Mouse (Mus musculus): ENCODE data around the gene Gm11555. TPM values are rescaled to one million over a fixed set of nuclear protein-coding genes. Genes with fewer than 3 reads are reported as not detected.
"Not testable (repeated sequence)": the region's sequence is repeated elsewhere in the genome, so short reads cannot be mapped to it uniquely, and the experiment has no call there.

Gene Gm11555
- total RNA-seq (2014; fragmentation: Nextera tagmentation), result not detected in 2 replicates
- not detected in 2 replicates for total RNA-seq (2017)

DNA sequence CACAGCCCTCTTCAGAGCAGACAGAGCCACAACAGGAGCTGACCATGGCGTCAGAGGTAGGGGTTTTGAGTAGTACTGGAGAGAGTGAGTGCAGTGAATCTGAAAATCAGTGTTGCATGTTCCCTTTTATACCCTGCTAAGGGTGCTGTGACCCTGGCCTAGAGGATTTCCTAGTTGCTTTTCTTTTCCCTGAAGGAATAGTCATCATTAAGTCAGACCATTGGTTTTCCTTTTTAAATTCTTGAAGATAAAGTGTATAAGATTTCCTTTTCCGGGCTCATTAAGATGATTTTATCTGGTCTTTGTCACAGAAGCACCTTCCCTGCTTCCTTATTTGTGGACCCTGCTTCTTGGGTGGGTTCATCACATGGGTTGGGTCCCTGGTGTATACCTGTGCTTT lies at the start of gene Gm11555:
TSS of gene Gm11555 (minus strand) at position 101 of the 400 bp plus-strand sequence.
- ATAC-seq (replicated peaks; ENCODE audit: poor library complexity, severe bottlenecking), result no peak

DNA sequence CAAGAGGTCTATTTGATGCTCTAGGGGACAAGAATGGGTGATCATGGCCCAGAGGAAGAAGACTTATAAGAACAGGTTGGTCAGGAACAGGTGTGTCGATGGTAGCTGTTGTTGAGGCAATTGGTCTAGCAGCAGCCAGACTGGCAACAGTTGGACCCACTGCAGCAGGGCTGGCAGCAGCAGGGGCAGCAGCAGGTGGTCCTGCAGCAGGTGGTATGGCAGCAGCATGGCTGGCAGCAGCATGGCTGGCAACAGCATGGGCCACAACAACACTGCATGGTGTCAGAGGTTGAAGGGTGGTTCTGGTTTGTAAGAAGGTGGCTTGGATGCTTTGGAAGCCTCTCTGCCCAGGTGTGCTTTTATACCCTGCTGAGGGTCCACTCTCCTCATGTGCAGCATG lies 40.4 kb upstream of the Gm11555 start, which contains the start of gene Gm14190:
TSS of gene Gm14190 (minus strand) at position 278 of the 400 bp plus-strand sequence.
- ATAC-seq (replicated peaks; ENCODE audit: poor library complexity, severe bottlenecking), result no peak

DNA sequence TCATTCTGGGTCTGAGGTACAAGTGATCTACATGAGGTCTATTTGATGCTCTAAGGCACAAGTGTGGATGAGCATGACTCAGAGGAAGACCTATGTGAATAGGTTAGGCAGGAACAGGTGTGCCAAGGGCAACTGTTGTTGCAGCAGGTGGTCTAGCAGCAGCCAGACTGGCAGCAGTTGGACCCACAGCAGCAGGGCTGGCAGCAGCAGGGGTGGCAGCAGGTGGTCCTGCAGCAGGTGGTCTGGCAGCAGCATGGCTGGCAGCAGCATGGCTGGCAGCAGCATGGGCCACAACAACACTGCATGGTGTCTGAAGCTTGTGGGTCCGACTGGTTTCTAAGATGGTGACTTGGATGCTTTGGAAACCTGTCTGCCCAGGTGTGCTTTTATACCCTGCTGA lies 35.2 kb upstream of the Gm11555 start:
- ATAC-seq (replicated peaks; ENCODE audit: poor library complexity, severe bottlenecking), result not testable (repeated sequence)

DNA sequence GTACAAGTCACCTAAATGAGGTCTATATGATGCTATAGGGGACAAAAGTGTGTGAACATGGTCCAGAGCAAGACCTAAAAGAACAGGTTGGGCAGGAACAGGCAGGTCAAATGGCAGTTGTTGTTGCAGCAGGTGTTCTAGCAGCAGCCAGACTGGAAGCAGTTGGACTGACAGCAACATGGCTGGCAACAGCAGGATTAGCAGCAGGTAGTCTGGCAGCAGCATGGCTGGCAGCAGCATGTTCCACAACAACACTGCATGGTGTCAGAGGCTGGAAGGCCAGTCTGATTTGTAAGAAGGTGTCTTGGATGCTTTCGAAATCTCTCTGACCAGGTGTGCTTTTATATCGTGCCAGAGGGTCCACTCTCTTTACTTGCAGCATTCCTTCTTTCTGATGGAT lies 33.4 kb upstream of the Gm11555 start:
- ATAC-seq (replicated peaks; ENCODE audit: poor library complexity, severe bottlenecking), result no peak

DNA sequence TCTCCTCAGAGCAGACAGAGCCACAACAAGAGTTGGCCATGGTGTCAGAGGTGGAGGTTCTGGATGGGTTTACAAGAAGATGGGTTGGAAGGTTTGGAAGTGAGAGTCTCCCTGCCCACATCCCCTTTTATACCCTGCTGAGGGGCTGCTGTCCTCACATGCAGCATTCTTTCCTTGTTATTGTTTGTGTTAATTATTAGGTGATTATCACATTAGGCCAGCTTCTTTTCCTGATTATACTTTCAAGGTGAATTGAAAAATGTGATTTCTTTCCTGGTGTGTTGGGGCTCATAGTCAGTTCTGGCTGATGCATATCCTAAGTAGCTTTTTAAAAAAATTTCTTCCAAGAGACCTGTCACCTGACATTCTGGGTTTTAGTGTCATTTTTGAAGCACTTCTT lies 15.8 kb upstream of the Gm11555 start, which contains the start of gene Krtap4-6:
TSS of gene Krtap4-6 (minus strand) at position 101 of the 400 bp plus-strand sequence.
- ATAC-seq (replicated peaks; ENCODE audit: poor library complexity, severe bottlenecking), result no peak

DNA sequence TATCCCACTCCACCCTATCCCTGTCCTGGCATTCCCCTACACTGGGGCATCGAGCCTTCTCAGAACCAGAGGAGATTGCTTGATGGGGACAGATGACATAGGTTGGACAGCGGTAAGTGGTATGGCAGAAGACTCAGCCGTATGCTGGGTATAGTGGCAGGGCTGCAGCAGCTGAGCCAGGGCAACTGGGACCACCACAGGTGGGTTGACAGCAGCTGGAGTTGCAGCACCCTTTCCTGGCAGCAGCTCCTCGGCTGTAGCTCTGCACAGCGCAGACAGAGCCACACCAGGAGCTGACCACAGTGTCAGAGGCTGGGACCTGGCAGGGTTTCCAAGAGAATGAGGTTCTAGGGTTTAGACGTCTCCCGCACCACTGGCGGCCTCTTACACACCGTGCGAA lies 12.8 kb upstream of the Gm11555 start:
- no peak for ATAC-seq (replicated peaks; ENCODE audit: poor library complexity, severe bottlenecking)

DNA sequence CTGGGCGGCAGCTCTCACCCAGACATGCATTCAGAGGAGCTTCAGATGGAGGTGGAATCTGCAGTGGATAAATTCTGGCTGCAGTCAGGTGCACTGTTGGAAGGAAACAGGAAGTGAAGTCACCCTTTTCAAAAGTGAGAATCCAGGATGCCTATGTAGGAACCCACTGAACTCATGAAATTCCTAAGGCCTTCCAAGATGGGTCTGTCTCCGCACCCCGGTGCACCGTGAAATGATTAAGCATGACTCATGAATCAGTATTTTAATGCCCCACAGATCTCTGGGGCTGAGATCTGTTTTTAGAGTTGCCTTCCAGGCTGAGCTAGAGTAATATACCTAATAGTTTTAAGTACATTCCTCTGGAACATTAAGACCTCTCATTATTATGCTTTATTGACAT lies 9.2 kb upstream of the Gm11555 start:
- ATAC-seq (replicated peaks; ENCODE audit: poor library complexity, severe bottlenecking), result no peak

DNA sequence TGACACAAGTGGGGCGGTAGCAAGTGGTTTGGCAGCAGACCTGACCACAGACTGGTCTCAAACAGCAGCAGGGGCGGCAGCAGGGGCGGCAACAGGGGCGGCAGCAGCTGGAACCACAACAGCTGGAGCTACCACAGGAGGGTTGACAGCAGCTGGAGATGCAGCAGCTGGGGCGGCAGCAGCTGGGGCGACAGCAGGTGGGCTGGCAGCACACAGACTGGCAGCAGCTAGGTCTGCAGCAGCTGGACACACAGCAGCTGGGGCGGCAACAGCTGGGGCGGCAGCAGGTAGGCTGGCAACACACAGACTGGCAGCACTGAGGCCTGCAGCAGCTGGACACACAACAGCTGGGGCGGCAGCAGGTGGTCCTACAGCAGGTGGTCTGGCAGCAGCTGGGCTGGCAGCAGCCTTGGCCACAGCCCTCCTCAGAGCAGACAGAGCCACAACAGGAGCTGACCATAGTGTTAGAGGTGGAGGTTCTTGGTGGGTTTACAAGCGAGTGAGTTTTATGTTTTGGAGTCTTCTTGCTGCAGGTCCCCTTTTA lies 8.5 kb upstream of the Gm11555 start, which contains the start of gene Gm11563:
TSS of gene Gm11563 (minus strand) at position 494 of the 544 bp plus-strand sequence.
- not testable (repeated sequence) for ATAC-seq (replicated peaks; ENCODE audit: poor library complexity, severe bottlenecking)

DNA sequence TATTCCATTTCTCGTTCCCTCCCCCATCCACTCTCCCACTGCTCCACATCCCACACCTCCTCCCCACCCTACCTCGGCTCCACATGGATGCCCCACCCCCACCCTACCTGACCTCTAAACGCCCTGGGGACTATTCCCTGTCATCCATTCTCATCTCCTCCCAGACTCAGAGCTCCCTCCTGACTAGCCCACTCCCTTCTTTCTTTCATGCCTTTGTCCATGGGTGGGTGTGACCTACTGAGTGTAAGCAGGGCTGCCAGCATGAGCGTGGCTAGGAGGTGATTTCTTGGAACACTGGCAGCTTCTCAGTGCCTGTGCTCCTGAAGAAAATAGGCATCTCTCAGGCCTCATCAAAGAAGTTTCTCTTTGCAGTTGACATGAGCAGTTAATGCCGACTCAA lies 7.0 kb upstream of the Gm11555 start:
- ATAC-seq (replicated peaks; ENCODE audit: poor library complexity, severe bottlenecking), result no peak

DNA sequence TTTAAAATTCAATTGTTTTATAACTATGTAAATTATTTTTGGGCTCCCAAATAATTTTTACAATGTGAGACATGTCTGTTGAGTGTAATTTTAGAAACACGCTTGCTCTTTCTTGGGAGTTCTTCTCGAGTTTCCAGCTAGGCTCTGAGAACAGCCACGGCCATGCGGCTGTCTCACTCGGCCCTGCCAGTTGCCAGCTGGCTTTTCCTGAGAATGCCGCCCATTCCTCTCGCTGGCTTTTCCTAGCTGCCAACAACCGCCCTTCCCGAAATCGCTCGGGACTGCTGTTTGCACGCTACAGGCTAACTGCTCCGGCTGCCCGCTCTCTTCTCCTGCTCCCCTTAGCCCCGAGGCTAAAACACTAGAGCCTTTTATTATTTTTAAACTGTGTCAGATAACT lies 3.6 kb downstream of the Gm11555 start:
- ATAC-seq (replicated peaks; ENCODE audit: poor library complexity, severe bottlenecking), result no peak

DNA sequence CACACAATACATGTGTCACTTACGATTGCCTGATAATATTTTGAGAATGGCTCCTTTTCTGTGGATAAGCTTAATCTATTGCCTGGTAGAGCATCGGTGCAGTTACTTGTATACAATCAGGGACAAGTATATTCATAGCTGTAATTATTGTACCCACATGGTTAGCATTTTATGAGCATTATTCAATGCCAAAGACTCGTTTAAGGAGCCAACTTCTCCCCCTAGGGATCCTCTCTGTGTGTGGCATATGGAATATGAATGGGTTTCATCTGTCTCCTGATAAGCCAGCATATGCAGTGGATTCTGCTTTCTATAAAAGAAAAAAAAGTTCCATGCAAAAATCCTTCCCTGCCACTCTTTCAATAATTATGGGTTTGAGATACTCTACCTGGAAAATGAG lies 5.7 kb downstream of the Gm11555 start:
- no peak for ATAC-seq (replicated peaks; ENCODE audit: poor library complexity, severe bottlenecking)

DNA sequence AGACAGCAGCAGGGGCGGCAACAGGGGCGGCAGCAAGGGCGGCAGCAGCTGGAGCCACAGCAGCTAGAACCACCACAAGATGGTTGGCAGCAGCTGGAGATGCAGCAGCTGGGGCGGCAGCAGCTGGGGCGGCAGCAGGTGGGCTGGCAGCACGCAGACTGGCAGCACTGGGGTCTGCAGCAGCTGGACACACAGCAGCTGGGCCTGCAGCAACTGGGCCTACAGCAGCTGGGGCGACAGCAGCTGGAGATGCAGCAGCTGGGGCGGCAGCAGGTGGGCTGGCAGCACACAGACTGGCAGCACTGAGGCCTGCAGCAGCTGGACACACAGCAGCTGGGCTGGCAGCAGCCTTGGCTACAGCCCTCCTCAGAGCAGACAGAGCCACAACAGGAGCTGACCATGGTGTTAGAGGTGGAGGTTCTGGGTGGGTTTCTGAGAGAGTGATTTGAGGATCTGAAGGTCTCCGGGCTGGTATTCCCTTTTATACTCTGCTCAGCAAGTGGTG lies 6.3 kb downstream of the Gm11555 start, which contains the start of gene Krtap4-7:
TSS of gene Krtap4-7 (minus strand) at position 455 of the 505 bp plus-strand sequence.
- ATAC-seq (replicated peaks; ENCODE audit: poor library complexity, severe bottlenecking), result not testable (repeated sequence)

DNA sequence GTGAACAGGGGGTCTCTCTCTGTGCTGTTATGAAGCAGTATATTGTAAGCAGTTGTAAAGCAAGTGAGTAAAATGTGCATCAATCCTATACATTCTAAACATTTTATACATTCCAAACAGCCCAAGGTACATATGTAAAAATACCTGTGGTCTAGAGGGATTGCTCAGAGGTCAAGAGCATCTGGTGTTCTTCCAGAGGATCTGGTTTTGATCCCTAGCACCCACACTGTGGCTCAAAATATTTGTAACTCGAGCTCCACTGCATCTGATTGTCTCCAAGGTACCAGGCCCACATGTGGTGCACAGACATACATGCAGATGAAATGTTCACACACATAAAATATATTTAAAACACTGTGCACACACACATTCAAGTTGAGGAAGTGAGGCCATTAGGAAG lies 9.1 kb downstream of the Gm11555 start:
- no peak for ATAC-seq (replicated peaks; ENCODE audit: poor library complexity, severe bottlenecking)

DNA sequence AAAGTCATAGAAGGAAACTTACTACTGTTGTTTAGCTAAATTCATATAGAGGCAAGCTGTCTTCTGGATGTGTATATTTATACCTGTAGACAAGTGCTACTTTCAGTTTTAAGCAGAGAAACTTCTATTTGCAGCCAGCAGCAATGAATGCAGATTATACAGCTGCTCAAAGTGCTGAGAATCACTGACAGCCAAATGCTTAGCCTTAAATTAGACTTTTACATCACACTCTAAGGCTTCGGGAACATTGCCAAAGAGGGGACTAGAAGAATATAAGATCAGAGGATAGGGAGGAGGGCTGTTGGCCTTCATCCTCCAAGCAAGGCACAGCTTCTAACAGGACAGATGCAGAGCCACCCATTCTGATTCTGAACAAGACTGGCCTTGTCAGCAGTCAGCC lies 12.9 kb downstream of the Gm11555 start:
- no peak for ATAC-seq (replicated peaks; ENCODE audit: poor library complexity, severe bottlenecking)

DNA sequence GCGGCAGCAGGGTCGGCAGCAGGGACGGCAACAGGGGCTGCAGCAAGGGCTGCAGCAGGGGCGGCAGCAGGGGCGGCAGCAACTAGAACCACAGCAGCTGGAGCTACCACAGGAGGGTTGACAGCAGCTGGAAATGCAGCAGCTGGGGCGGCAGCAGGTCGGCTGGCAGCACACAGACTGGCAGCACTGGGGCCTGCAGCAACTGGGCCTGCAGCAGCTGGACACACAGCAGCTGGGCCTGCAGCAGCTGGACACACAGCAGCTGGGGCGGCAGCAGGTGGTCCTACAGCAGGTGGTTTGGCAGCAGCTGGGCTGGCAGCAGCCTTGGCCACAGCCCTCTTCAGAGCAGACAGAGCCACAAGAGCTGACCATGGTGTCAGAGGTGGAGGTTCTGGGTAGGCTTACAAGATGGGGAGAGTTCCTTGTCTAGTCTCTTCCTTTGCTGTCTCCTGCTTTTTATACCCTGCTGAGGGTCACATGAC lies 15.3 kb downstream of the Gm11555 start, which contains the start of gene Krtap4-2:
TSS of gene Krtap4-2 (minus strand) at position 432 of the 482 bp plus-strand sequence.
- no peak for ATAC-seq (replicated peaks; ENCODE audit: poor library complexity, severe bottlenecking)

DNA sequence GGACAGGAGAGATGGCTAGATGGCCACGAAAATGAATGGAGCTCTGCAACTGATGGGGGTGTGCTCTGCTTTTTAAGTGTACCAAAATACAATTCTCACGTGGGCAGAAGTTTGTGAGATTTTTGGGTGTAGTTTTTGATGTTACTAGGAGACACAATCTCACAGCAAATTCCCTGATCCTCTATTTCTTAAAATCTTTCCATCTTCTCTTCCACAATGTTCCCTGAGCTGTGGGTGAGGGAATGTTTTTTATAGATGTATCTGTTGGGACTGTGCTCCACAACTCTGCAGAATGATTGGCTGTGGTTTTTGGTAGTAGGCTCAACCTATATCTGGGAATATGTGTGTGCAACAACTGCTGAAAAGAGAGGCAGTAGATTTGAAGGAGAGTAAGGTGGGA lies 16.7 kb downstream of the Gm11555 start:
- no peak for ATAC-seq (replicated peaks; ENCODE audit: poor library complexity, severe bottlenecking)

DNA sequence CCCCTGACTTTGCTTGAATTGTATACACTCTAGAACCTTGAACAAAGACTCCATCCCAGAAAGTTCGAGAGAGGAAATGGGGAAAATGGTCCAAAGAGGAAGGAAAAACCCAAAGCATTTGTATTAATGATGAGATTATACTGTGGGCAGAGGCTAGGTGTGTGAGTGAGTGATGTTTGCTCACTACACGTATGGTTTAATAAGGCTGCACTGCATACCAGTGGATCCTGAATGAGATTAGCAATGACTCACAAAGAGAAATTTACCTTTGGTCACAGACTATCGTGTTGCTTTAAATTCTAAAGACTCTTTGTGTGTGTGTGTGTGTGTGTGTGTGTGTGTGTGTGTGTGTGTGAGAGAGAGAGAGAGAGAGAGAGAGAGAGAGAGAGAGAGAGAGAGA lies 19.1 kb downstream of the Gm11555 start:
- no peak for ATAC-seq (replicated peaks; ENCODE audit: poor library complexity, severe bottlenecking)

DNA sequence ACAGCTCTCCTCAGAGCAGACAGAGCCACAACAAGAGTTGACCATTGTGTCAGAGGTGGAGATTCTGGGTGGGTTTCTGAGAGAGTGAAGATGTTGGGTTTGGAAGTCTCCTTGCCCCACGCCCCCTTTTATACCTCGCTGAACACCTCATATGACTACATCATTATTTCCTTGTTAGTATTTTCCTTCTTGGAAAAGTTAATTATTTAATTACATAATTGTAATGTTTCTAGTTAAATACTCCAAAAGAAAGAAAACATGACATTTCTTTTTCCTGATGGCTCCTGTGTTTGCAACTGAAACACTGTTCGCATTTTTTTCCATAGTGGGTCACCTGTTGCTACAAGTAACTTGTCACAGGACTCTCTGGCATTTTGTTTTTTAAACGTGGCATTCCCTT lies 21.9 kb downstream of the Gm11555 start, which contains the start of gene Krtap4-1:
TSS of gene Krtap4-1 (minus strand) at position 101 of the 400 bp plus-strand sequence.
- no peak for ATAC-seq (replicated peaks; ENCODE audit: poor library complexity, severe bottlenecking)

DNA sequence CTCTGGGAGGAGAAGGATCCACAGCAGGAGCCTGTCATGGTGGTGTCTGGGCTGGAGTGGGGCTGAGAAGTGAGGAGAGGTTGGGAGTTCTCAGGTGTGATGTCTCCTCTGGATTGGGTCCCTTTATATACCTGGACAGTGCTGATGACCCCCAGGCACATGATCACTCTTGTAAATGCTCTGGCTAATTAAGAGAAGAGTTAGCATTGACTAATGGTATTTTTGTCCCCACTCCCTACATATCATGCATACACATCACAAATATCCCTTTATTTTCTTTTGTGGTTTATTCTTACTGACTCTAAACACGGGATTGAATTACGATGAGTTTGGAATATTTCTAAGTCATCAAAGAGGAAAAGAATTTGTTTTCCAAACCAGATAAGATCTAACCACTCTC lies 29.7 kb downstream of the Gm11555 start, which contains the start of gene Gm11562:
TSS of gene Gm11562 (minus strand) at position 101 of the 400 bp plus-strand sequence.
- no peak for ATAC-seq (replicated peaks; ENCODE audit: poor library complexity, severe bottlenecking)

DNA sequence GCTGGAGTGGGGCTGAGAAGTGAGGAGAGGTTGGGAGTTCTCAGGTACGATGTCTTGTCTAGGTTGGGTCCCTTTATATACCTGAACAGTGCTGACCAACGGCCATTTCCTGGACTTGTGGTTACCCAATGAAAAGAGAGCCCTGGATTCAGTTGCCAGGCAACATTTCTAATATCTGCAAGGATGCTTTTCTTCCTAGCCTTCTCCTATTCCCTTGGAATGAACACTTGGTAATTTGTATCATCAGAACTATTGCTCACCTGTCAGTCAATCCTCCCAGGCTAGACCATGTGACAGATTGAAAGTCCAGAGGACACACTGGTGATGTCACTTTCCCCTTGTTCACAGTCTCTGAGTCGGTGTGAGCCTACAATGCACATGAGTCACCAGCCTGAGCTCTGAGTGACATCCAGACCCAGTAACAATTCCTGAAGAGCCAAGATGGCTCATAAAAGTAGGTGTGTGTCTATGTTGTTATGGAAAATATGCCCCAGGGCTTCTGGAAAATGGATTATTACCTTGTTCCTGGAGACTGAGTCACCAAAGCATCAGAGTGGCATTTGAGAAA lies 35.2 kb downstream of the Gm11555 start, which contains the start of gene Krtap2-4:
TSS of gene Krtap2-4 (minus strand) at position 51 of the 568 bp plus-strand sequence.
- no peak for ATAC-seq (replicated peaks; ENCODE audit: poor library complexity, severe bottlenecking)

DNA sequence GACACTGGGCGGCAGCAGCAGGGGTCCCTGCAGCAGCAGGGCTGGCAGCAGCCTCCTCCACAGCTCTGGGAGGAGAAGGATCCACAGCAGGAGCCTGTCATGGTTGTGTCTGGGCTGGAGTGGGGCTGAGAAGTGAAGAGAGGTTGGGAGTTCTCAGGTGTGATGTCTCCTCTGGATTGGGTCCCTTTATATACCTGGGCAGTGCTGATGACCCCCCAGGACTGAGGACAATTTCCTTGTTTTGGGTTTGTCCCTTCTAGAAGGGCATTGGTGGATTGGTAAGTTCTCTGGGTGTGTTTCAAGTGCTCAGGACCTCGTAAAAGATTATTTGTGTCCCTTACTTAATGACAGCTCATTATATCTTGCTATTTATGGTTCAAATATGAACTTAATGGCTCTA lies 39.9 kb downstream of the Gm11555 start, which contains the start of gene Gm11937:
TSS of gene Gm11937 (minus strand) at position 101 of the 400 bp plus-strand sequence.
- not testable (repeated sequence) for ATAC-seq (replicated peaks; ENCODE audit: poor library complexity, severe bottlenecking)
